Mouse (Mus musculus) liver (tissue): Measurements from ENCODE around the gene Spo11.

Source experiments
- DNase-seq: peaks from one replicate; pipeline ENCODE4 v3.0.0-alpha.2; 2020; ENCODE audit warnings: mixed read lengths

Gene Spo11

GRCm38 (mm10) chr2:173035653-173036052 is 58.2 kb downstream of the Spo11 start:
- DNase-seq, result peak; percentile 76

DNA sequence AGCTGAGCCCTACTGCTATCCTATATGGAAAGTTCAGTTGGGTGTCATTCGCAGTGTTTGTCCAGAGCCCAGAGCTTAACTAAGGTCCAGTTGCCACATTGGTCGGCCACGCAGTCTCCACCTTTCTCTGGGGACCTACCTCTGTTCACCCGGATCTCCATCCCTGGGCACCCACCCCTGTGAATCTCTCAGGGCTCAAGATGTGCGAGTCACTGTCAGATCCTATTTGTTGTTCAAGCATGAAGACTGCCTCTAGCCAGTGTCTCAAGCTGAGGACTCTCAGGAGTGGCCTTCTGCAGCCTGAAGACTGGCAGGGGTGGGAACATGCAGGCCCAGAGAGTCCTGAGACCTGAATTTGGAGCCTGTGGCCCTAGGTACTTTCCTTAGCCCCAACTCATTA is 58.6 kb downstream of the Spo11 start:
- peak; percentile 46 for DNase-seq

- DNase-seq, result peak; percentile 76
Measured at GRCm38 (mm10) chr2:173036611-173037010, 59.1 kb downstream of the Spo11 start.

DNA sequence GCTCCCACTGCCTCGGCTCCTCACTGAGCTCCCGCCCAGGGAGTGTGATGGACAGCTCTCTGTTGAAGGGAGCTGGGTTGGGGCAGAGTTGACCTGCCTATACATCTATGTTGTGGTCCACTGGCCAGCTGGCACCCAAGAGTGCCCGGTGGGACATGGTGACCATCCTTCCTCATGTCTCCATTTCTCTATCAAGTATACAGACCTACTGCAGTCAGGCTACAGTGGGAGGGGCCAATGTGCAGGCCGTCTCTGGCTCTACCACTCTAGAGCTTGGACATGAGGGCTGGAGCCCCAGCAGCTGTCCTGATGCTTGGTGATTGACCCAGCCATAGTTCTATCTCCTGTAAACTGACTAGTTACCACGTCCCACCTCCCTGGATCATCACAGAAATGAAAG is 59.8 kb downstream of the Spo11 start:
- DNase-seq, result peak; percentile 82

DNA sequence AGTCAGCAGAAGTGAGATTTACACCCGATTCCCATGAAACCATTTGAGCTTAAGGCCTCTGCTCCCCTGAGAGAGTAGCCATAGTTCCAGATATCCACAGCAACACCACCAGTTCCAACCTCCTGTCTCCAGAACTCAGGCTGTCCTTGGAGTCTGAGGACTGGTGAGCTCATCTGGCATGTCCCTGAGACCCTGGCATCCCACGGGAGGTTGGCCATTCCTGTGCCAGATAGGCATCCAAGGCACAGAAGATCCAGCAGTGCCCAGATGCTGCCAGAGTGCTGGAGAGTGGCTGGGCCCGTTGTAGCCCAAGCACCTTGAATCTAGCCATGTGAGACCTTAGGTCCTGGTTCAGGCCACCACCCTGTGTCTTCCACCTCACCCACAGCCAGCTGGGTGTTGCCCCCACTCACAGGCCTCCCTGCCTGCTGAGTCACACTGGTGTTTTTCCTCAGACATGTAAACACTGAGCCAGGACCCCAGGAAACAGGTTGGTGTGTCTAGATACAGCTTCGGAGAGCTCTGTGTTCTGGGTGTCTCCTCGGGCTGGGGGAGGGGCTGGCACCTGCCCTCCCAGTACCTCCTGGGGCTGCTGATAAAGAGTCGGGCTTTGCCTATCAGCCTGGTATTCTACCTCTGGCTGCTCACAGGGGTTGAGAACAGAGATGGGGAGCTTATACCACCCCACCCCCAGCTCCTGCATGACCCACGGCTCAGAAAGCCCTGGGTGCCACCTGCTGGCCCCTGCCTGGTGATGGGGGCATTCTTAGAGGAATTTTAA is 60.5 kb downstream of the Spo11 start:
- peak; percentile 95 for DNase-seq

DNA sequence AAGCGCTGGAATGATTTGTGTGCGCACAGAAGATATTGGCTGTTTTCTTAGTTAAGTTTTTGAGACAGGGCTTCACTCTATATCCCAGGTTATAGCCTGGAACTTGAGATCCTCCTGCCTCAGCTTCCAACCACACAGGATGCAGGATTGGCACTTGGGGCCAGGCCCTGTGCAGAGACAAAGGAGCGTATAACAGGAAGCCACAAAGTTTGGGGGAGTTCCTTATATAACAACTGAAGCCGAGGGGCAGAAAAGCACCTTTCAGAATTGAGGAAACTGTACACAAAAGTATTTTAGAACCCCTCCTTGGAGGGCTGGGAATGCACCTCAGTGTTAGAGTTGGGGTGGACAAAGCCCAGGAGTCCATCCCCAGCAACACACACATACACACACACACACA is 61.5 kb downstream of the Spo11 start:
- DNase-seq, result no peak

- DNase-seq, result no peak
Measured at GRCm38 (mm10) chr2:173040803-173041202, 63.3 kb downstream of the Spo11 start.

- peak; percentile 52 for DNase-seq
Measured at GRCm38 (mm10) chr2:173041242-173041641, 63.7 kb downstream of the Spo11 start.

DNA sequence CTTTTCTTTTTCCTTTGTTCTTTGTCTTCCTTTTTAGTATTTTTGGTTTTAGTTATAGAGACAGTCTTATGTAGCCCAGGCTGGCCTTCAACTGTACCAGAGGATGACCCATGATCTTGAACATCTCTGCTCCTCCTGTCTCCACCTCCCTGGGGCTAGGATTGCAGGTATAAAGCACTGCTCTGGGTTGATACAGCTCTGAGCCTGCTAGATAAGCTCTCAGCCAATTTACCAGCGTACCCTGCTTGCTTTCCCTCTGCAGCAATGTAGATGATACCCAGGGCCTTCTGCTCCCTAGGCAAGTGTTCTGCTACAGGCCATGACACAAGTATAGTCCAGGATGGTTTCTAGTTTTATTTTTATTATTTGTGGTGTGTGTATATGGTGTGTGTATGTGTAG is 64.4 kb downstream of the Spo11 start:
- peak; percentile 61 for DNase-seq

DNA sequence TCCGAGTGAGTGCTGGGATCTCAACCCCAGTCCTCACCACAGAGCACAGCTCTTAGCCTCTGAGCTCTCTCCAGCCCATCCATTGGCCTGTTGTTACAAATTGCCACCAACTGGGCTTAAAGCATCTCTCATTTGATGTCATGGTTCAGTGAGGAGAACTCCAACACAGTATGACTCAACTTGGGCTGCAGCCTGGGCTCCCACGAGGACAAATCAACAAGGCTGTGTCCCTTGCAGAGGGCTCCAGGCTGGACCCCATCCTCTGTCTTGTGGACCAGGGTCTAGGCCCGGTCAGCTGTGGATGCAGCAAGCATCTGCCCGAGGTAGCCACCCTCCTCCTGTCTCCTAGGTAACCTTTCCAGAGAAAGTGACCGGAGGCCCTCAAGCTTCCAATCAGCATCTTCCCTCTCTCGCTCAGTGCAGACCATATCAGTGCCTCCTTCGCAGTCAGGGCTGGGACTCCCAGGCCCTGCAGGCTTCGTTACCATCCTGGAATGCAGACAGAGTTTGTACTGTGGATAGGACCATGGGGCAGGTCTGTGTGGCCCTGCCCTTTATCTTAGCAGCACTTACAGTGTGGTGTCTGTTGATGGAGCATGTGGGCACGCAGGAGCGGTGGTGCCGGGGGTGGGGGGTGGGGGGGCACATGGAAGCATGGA is 65.1 kb downstream of the Spo11 start:
- DNase-seq, result no peak
